Mouse (Mus musculus) embryonic facial prominence, embryonic 12.5 days (tissue): ENCODE data around the gene Nhsl2. TPM values are rescaled to one million over a fixed set of nuclear protein-coding genes. Genes with fewer than 3 reads are reported as not detected.

Experiments
- ATAC-seq: fragments of 200-750 bp; cut with Nextera tagmentation; 2 replicates; pipeline ENCODE4 v1.8.0; 2017; ENCODE audit not compliant: insufficient number of reproducible peaks, insufficient read depth, low FRiP score, low TSS enrichment
- H3K27ac ChIP-seq: fragments of 300-500 bp; sonication (generic); 2 replicates; pipeline ENCODE4 v1.5.1; 2016; ENCODE audit warnings: mild to moderate bottlenecking
- H3K27me3 ChIP-seq: fragments of 300-500 bp; sonication (generic); 2 replicates; pipeline ENCODE4 v1.6.1; 2016; ENCODE audit warnings: mild to moderate bottlenecking, moderate library complexity
- H3K36me3 ChIP-seq: fragments of 300-500 bp; sonication (generic); 2 replicates; pipeline ENCODE4 v1.6.1; 2016; ENCODE audit warnings: mild to moderate bottlenecking
- H3K4me1 ChIP-seq: fragments of 300-500 bp; sonication (generic); 2 replicates; pipeline ENCODE4 v1.6.1; 2016
- H3K4me2 ChIP-seq: fragments of 300-500 bp; sonication (generic); replicated peaks from 2 replicates; pipeline ENCODE4 v1.6.1; 2016; ENCODE audit warnings: mild to moderate bottlenecking, moderate library complexity
- H3K4me3 ChIP-seq: fragments of 300-500 bp; sonication (generic); 2 replicates; pipeline ENCODE4 v1.5.1; 2016; ENCODE audit warnings: mild to moderate bottlenecking
- H3K9ac ChIP-seq: fragments of 300-500 bp; sonication (generic); 2 replicates; pipeline ENCODE4 v1.6.1; 2016; ENCODE audit warnings: mild to moderate bottlenecking, moderate library complexity
- H3K9me3 ChIP-seq: fragments of 300-500 bp; sonication (generic); 2 replicates; pipeline ENCODE4 v1.6.1; 2016; ENCODE audit warnings: mild to moderate bottlenecking, moderate library complexity
- WGBS: fragments of 180-500 bp; shearing (Covaris S2); methylation state at CpG from one replicate; pipeline ENCODE4 v1.1.7; 2016; 5-methylcytosine and 5-hydroxymethylcytosine counted together
- polyA plus RNA-seq: library from polyadenylated mRNA; unstranded; fragments of >200 nt; fragmentation: Nextera tagmentation; extraction: Ambion mirVana; gene quantifications from 2 replicates; pipeline ENCODE4 v1.2.1, GENCODE M21; 2016

Nhsl2 gene
- polyA plus RNA-seq, 1 experiment from 2014 or later, result 20.1 TPM

GRCm38 (mm10) chrX:101953787-101954491 lies 104.8 kb downstream of the Nhsl2 start:
- peak; percentile 95 for ATAC-seq
- no peaks in the 10 kb centered on the region for H3K9me3 ChIP-seq
- peaks cover 19% of the 10 kb centered on the region; the same call in 1 of the 2 replicates for H3K27me3 ChIP-seq
- peak overlapping the region; percentile 50 for H3K4me2 ChIP-seq
- WGBS, result 17% methylated on average over 26 of the region's 30 CpGs
- no peak overlapping the region for H3K27ac ChIP-seq
- peak overlapping the region; percentile 40 for H3K9ac ChIP-seq
- H3K36me3 ChIP-seq, result no peaks in the 10 kb centered on the region
- no peaks in the 10 kb centered on the region for H3K4me1 ChIP-seq
- H3K4me3 ChIP-seq, result peak overlapping the region; percentile 32

GRCm38 (mm10) chrX:101954492-101954851 lies 105.3 kb downstream of the Nhsl2 start:
- Histone ChIP-seq H3K36me3 (no peaks in the 10 kb centered on the region), H3K9ac (no peak overlapping the region), H3K9me3 (no peaks in the 10 kb centered on the region), H3K4me3 (no peak overlapping the region), H3K4me2 (no peak overlapping the region; the same call in 1 of the 2 replicates), H3K4me1 (no peaks in the 10 kb centered on the region), H3K27me3 (peaks cover 19% of the 10 kb centered on the region; the same call in 1 of the 2 replicates), H3K27ac (no peak overlapping the region)
- ATAC-seq, result peak; percentile 85; the same call in 1 of the 2 replicates
- 36% methylated on average over 6 of the region's 6 CpGs for WGBS

GRCm38 (mm10) chrX:101961848-101962247 lies 112.7 kb downstream of the Nhsl2 start:
- no peaks in the 10 kb centered on the region for H3K36me3 ChIP-seq
- no peak for ATAC-seq
- H3K27ac ChIP-seq, result 0 out of 2 replicates have a peak overlapping the region, but pooled peaks have one; percentile 57
- no peak overlapping the region for H3K9ac ChIP-seq
- no peaks in the 10 kb centered on the region for H3K4me1 ChIP-seq
- peak overlapping the region; percentile 15; the same call in 1 of the 2 replicates for H3K4me2 ChIP-seq
- 81% methylated on average over 4 of the region's 4 CpGs for WGBS
- H3K4me3 ChIP-seq, result no peak overlapping the region
- H3K9me3 ChIP-seq, result no peaks in the 10 kb centered on the region
- peaks cover 8% of the 10 kb centered on the region; the same call in 1 of the 2 replicates for H3K27me3 ChIP-seq

- Histone ChIP-seq H3K4me2 (no peak overlapping the region), H3K9ac (no peak overlapping the region), H3K36me3 (no peaks in the 10 kb centered on the region), H3K27ac (no peak overlapping the region), H3K9me3 (no peaks in the 10 kb centered on the region), H3K27me3 (peaks cover 8% of the 10 kb centered on the region; the same call in 1 of the 2 replicates), H3K4me1 (no peaks in the 10 kb centered on the region), H3K4me3 (no peak overlapping the region)
- WGBS, result 76% methylated on average over 3 of the region's 3 CpGs
- no peak for ATAC-seq
These were observed 114.5 kb downstream of the Nhsl2 start for GRCm38 (mm10) chrX:101963711-101964110.

GRCm38 (mm10) chrX:101973028-101973427 lies 123.8 kb downstream of the Nhsl2 start:
- Histone ChIP-seq H3K4me2 (no peak overlapping the region), H3K4me3 (no peak overlapping the region), H3K9me3 (no peaks in the 10 kb centered on the region), H3K27ac (no peak overlapping the region), H3K4me1 (no peaks in the 10 kb centered on the region), H3K36me3 (no peaks in the 10 kb centered on the region), H3K9ac (no peak overlapping the region), H3K27me3 (no peaks in the 10 kb centered on the region)
- no peak for ATAC-seq
- WGBS, result 71% methylated on average over 3 of the region's 3 CpGs

- WGBS, result 62% methylated on average over 3 of the region's 3 CpGs
- no peak overlapping the region for H3K27ac ChIP-seq
- 0 out of 2 replicates have a peak, but pooled peaks cover 4% of the 10 kb centered on the region for H3K27me3 ChIP-seq
- H3K36me3 ChIP-seq, result no peaks in the 10 kb centered on the region
- no peaks in the 10 kb centered on the region for H3K9me3 ChIP-seq
- no peak overlapping the region for H3K9ac ChIP-seq
- H3K4me3 ChIP-seq, result no peak overlapping the region
- H3K4me2 ChIP-seq, result no peak overlapping the region
- no peaks in the 10 kb centered on the region for H3K4me1 ChIP-seq
- no peak for ATAC-seq
These were observed 127.7 kb downstream of the Nhsl2 start for GRCm38 (mm10) chrX:101976931-101977330.

GRCm38 (mm10) chrX:101978861-101979260 lies 129.7 kb downstream of the Nhsl2 start:
- H3K9me3 ChIP-seq, result no peaks in the 10 kb centered on the region
- H3K4me1 ChIP-seq, result no peaks in the 10 kb centered on the region
- no peak overlapping the region for H3K4me3 ChIP-seq
- 34% methylated on average over 2 of the region's 2 CpGs for WGBS
- no peak for ATAC-seq
- peaks cover 7% of the 10 kb centered on the region; the same call in 1 of the 2 replicates for H3K27me3 ChIP-seq
- H3K27ac ChIP-seq, result peak overlapping the region; percentile 54
- peak overlapping the region; percentile 17; the same call in 1 of the 2 replicates for H3K4me2 ChIP-seq
- no peak overlapping the region for H3K9ac ChIP-seq
- no peaks in the 10 kb centered on the region for H3K36me3 ChIP-seq

GRCm38 (mm10) chrX:101979267-101979666 lies 130.1 kb downstream of the Nhsl2 start:
- H3K36me3 ChIP-seq, result no peaks in the 10 kb centered on the region
- peak; percentile 64; the same call in 1 of the 2 replicates for ATAC-seq
- peak overlapping the region; percentile 54 for H3K27ac ChIP-seq
- whole genome bisulfite sequencing, result 46% methylated on average over 5 of the region's 5 CpGs
- peak overlapping the region; percentile 17; the same call in 1 of the 2 replicates for H3K4me2 ChIP-seq
- no peak overlapping the region for H3K4me3 ChIP-seq
- no peaks in the 10 kb centered on the region for H3K4me1 ChIP-seq
- no peaks in the 10 kb centered on the region for H3K9me3 ChIP-seq
- H3K9ac ChIP-seq, result no peak overlapping the region
- peaks cover 9% of the 10 kb centered on the region; the same call in 1 of the 2 replicates for H3K27me3 ChIP-seq

GRCm38 (mm10) chrX:101980586-101980985 lies 131.4 kb downstream of the Nhsl2 start:
- no peaks in the 10 kb centered on the region for H3K9me3 ChIP-seq
- no peaks in the 10 kb centered on the region for H3K36me3 ChIP-seq
- H3K4me1 ChIP-seq, result no peaks in the 10 kb centered on the region
- 79% methylated on average over 2 of the region's 2 CpGs for WGBS
- no peak overlapping the region for H3K4me2 ChIP-seq
- H3K27me3 ChIP-seq, result peaks cover 9% of the 10 kb centered on the region; the same call in 1 of the 2 replicates
- H3K27ac ChIP-seq, result no peak overlapping the region
- H3K4me3 ChIP-seq, result no peak overlapping the region
- no peak for ATAC-seq
- H3K9ac ChIP-seq, result no peak overlapping the region

- H3K9me3 ChIP-seq, result no peaks in the 10 kb centered on the region
- no peak overlapping the region for H3K4me2 ChIP-seq
- no peak for ATAC-seq
- no peak overlapping the region for H3K9ac ChIP-seq
- H3K36me3 ChIP-seq, result no peaks in the 10 kb centered on the region
- H3K27me3 ChIP-seq, result peaks cover 9% of the 10 kb centered on the region; the same call in 1 of the 2 replicates
- H3K27ac ChIP-seq, result no peak overlapping the region
- H3K4me3 ChIP-seq, result no peak overlapping the region
- no peaks in the 10 kb centered on the region for H3K4me1 ChIP-seq
- WGBS, result 37% methylated on average over 2 of the region's 2 CpGs
These were observed 132.3 kb downstream of the Nhsl2 start for GRCm38 (mm10) chrX:101981450-101981849.

GRCm38 (mm10) chrX:101983638-101984037 lies 134.5 kb downstream of the Nhsl2 start:
- Histone ChIP-seq H3K4me1 (no peaks in the 10 kb centered on the region), H3K27me3 (peaks cover 9% of the 10 kb centered on the region; the same call in 1 of the 2 replicates), H3K36me3 (no peaks in the 10 kb centered on the region), H3K27ac (no peak overlapping the region), H3K4me2 (no peak overlapping the region), H3K4me3 (no peak overlapping the region), H3K9ac (no peak overlapping the region), H3K9me3 (no peaks in the 10 kb centered on the region)
- ATAC-seq, result 0 out of 2 replicates have a peak, but pooled peaks have one; percentile 15
- 64% methylated on average over 6 of the region's 6 CpGs for WGBS
